Mouse (Mus musculus): ENCODE results near the gene Gnat1. TPM values are rescaled to one million over a fixed set of nuclear protein-coding genes. Genes with fewer than 3 reads are reported as not detected.
A peak's percentile ranks its signal among the peaks of the same experiment; 100 is the strongest.

Gnat1 gene
- under 1 TPM; 0.32 to 0.93 TPM for total RNA-seq (2021)

DNA sequence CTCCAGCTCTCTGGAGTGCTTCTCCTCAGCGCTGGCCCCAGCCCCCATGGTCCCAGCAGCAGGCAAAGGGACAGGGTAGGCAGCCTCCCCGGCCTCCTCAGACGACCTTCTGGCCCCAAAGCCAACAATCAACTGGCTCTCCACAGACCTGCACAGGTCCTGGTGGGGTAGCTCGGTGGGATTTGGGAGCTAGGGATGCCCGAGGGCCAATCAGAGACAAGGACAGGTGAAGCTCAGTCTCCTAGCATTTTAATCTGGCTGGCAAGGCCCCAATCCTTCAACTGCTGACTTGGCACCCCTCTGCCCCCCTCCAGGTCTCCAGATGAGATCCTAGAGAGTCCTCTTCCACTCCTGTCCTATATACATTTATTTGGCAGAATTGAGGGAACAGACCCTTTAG is at the start of gene Gnat1:
TSS of gene Gnat1 (minus strand) at position 212 of the 400 bp plus-strand sequence.
- intact Hi-C loops (cut with DNase I): loop anchor here (5.0 kb wide), 1 partner anchor 77 kb away; no protein-coding TSS in a partner anchor
- DNase-seq (ENCODE audit: extremely low spot score in 1 of 2, low spot score in 2 of 2): no peak

DNA sequence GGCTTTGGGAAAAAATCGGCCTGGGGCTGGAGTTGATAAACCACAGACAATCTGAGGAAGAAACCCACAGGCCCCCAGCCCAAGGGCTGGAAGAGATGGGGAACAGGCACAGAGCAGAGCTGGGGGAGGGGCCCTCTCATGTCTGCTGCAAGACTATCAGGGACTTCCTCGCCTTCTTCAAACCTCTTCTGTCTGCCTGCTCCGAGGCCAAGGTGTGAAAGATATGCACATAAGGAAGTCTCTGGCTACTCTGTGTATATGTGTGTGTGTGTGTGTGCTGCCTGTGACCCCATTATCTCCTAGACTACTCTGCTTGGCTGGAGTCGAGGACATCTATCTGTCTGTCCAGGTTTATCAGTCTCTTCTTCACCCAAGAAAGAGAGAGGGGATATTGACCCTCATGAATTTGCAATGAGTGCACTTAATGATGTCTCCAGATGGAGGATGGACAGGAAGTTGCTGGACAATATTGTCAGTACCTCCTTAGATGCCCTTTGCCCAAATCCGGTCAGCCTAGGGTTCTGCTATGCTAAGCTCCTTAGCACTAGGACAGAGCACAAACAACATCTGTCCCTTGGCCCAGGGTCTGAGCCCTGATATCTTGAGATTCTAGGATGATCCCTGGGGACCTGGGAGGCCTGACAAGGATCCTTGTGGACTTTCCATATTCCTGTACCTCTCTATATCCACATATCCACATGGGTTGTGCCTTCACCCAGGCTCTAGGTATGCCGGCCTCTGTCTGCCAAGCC is 49.6 kb upstream of the Gnat1 start:
- DNase-seq (ENCODE audit: extremely low spot score in 1 of 2, low spot score in 2 of 2): no peak
- intact Hi-C loops (cut with DNase I): no loop called here

DNA sequence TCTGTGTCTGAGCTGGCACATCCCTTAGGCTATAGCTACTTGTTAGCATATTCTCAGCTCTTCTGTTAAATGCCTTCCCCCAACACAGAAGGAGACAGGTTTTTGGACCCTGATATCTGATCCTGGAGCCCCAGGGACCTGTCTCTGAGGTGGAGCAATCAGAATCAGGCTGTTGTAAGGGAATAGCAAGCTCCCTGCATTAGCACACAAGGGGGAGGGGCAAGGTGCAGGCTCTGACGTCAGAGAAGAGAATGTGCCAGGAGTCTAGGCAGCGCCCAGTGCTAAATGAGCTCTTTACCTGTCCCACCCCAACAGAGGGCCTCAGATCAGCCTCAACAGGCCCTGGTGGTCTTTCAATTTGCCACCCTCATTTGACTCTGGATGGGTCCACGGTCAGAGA is 47.5 kb upstream of the Gnat1 start:
- DNase-seq (ENCODE audit: extremely low spot score in 1 of 2, low spot score in 2 of 2): no peak
- intact Hi-C loops (cut with DNase I): no loop called here

DNA sequence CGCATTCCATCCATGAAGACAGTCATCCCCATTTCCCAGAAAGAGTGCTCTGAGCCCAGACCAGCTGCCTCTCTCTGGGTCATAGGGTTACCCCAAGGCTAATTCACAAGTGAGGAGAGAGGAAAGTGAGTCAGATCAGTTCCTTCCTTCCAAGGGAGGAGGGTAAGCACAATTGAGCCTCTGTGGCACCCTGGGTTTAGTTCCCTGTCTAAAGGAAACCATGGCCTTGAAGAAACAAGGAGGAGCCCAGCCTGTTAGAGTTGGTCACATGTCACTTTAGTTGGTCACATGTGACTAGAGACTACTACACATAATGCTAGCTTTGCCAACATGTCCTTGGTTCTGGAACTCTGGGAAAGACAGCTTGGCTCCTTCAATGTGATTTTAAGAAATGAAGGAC is 45.3 kb upstream of the Gnat1 start:
- intact Hi-C loops (cut with DNase I): no loop called here
- no peak for DNase-seq (ENCODE audit: extremely low spot score in 1 of 2, low spot score in 2 of 2)

DNA sequence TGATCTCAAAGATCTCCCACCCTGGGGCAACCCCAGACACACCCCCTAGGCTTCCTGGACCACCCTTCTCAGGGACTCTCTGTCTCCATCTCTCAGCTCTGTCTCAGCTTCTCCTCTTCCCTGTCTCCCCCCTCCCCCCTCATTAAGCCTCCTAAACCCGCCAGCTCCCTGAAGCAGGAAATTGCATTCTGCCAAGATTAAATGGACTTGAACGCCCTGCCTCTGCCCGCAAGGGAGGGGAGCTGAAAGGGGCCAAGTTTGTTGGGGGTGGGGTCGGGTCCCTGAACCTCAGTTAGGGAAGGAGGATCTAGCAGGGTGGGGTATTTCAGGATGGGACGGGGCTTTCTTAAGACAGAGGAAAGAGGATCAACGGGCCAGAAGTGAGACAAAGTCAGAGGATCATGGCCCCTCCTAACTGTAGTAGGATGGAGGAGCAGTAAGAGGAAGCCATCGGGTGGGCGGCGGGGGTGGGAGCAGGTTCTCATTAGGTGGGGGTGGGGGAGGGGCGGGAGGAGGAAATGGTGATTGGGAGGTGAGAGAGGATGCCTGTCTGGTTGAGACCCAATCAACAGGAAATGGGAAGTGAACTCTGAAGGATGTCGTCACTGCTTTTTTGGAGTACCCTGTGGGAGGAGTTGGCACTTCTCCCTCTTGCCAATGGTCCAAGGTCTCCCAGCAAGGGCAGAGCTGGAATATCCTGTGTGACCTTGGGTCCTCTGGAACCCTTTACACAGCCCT is 44.5 kb upstream of the Gnat1 start:
- intact Hi-C loops (cut with DNase I): no loop called here
- DNase-seq (ENCODE audit: extremely low spot score in 1 of 2, low spot score in 2 of 2): no peak

DNA sequence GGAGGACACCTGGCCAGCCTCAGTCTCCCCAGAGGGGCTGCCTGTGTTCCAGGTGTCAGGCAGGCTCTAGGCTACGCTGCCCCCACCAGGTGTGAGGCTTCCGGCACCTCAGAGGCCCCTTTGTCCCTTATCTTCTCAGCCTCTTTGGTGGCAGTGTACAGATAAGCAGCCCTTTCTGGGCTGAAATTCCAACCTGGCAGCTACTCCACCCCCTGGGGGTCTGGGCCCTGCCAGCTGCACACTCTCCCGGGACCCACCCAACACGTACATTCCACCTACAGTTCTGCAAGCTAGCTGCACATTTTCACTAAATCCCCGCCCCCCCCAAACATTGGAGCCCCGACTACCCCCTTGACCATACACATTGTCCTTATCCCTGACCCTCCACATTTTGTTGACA is 43.8 kb upstream of the Gnat1 start:
- intact Hi-C loops (cut with DNase I): no loop called here
- no peak for DNase-seq (ENCODE audit: extremely low spot score in 1 of 2, low spot score in 2 of 2)

DNA sequence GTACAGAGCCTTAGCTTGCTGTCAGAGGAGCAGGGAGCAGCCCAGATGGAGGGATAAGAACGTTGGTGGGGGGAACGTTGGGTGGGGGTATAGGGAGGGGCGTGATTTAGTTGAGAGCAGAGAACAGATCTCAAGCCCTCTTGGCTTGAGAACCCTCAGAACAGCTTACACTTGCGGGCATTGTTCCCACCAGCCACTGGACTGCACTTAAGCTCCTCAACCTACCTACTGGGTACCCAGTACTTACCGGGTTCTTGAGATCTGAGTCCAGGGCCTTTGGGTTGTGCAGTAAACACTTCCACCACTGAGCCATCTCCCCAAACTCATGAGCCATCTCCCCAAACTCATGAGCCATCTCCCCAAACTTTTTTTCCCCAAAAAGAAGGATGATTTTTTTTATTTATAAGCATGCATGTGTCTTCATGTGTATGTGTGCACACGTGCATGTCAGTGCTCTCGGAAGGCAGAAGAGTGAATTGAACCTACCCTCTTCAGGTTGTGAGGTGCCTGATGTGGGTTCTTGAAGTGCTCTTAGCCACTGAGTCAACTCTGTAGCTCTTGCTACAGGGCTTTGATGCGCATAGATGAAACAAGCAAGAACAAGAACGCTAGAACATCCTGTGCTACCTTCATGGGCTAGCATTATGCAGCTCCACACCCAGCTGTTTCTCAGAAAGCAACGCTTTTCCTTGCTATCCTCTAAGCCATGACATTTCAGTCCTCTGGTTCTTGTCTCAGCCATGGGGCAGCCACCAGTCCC is 39.4 kb upstream of the Gnat1 start:
- intact Hi-C loops (cut with DNase I): no loop called here
- DNase-seq (ENCODE audit: extremely low spot score in 1 of 2, low spot score in 2 of 2): no peak

DNA sequence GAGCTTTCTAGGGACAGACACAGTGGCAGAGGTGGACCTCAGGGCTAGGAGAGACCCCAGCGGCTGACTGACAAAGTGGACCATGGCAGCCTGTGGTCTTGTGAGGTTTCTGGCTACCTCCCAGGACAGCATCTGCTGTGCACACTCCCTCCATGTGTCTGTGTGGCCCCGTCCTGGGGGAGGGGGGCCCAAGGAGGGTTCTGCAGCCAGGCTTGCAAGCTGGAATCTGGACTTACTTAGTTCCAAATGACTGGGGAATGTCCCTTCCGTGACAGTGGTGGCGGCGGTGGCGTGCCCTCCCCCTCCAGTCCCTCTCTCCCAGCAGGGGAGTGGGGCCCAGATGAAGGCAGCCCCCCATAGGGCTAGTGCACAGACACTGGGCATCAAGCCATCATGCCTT is 37.4 kb upstream of the Gnat1 start:
- peak in 1 of 2 experiments; percentile 67 for DNase-seq (ENCODE audit: extremely low spot score in 1 of 2, low spot score in 2 of 2)
- intact Hi-C loops (cut with DNase I): no loop called here

DNA sequence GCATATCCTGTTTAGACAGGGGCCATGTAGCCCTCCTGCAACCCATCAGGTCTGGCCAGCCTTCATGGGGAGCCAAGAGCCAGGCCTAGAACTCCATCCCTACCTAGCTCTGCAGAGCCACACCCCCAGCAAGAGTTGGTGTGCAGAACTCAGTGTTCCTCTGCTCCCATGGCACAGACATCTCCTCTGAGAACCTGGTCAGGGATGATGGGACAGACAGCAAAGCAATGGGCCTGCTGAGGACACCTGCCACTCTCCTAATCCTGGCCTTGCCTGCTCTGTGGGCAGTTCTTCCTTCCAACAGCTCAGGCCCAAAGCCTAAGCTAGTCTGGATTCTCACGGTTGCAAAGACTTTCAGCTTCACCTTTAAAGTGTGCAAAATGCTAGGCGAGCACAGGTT is 36.1 kb upstream of the Gnat1 start:
- no peak for DNase-seq (ENCODE audit: extremely low spot score in 1 of 2, low spot score in 2 of 2)
- intact Hi-C loops (cut with DNase I): no loop called here

DNA sequence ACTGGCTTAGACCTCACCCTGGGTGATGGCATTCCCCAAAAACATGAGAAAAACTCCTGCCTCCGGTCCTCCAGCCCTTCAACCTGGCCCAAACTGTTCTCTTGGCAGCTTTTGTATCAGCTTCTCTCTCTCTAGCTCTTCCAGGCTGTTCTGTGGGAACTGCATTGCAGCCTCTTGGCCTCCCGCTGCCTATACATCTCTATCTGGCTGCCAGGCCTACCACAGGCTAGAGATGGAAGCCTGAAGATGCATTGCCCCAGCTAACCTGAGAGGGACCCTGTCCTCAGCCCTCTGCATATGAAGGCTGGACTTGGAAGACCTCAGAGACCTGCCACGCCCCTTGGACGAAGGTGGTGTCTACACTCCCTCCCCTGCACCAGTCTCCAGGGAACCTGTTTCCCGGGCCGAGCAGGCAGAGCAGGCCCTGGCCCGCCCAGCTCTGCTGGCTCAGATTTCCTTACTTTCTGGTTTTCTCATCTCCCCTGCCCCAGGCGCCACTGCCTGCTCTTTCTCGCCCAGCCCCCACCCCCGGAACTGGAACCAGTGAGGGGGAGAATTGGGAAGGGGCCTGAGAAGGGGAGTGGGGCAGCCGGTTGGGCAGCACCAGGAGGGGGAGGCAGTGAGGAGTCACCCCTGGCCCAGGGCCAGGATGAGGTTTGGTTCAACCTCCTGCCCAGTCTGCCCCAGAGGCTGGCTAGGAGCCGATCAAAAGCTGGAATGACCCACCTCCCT is 34.9 kb upstream of the Gnat1 start:
- intact Hi-C loops (cut with DNase I): no loop called here
- DNase-seq (ENCODE audit: extremely low spot score in 1 of 2, low spot score in 2 of 2): peak in 1 of 2 experiments; percentile 60

DNA sequence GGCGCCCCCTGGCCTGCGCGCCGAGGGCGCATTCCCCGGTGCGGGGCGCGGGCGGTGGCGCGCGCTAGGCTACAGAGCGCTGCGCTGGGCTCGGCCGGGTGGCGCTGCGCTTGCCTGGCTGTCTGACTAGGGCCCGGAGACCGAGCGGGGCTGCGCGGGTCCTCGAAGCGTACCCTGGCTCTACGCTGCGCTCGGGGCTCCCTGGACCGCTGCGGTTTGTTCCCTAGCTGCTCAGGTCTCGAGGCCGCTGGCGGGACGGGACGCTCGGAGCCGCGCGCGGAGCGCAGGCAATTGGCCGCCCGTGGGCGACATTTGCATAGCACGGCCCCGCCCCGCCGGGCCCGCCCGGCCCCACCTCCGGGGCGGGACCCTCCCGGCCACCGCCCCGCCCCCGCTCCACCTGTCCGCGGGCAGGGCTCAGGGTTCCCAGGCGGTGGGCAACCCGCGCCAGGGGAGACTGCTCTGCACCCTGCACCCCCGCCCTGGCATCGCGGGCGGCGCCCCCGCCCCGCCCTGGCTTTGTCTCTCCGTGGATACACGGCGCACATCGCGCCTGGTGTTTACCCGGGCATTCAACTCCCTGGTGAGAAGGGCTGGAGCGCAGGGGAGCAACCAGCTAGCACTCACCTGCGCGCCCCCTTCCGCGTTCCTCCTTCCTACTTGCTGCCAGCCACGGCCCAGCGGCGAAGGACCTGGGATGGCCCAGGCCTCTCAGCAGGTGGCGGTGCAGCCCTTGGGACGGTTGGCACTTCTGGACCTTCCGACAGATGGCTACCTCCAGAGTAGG is 30.4 kb upstream of the Gnat1 start, which contains the start of gene Sema3f:
TSS of gene Sema3f (minus strand) at position 779 of the 787 bp plus-strand sequence.
- DNase-seq (ENCODE audit: extremely low spot score in 1 of 2, low spot score in 2 of 2): peak in 1 of 2 experiments; percentile 77
- intact Hi-C loops (cut with DNase I): no loop called here

DNA sequence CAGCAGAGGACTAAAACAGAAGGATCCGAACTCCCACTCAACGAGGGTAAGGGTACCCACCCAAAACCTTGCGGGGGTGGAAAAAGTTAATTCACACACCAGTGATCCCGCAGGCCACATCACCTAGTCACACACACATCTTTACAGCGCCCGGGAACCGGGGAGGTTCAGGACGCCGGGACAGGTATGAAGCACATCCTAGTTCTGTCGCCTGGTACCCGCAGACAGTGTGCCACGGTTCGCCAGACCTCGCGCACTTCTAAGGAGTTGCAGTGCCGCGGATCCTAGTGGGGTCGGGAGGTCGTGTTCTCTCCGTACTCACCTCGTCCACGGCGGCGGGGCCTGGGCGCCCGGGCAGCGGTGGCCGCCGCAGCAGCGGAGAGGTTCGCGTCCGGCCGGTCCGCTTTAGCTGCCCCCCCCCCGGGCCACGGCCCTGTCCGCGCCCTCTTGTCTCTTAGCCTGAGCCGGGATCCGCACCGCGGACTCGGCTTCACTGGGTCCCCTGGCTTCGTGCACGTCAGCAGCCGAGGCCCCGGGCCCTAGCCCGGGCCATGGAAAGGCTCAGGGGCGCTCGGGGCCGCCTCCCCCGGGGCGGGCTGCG is 29.7 kb upstream of the Gnat1 start:
- DNase-seq (ENCODE audit: extremely low spot score in 1 of 2, low spot score in 2 of 2): no peak
- intact Hi-C loops (cut with DNase I): no loop called here

DNA sequence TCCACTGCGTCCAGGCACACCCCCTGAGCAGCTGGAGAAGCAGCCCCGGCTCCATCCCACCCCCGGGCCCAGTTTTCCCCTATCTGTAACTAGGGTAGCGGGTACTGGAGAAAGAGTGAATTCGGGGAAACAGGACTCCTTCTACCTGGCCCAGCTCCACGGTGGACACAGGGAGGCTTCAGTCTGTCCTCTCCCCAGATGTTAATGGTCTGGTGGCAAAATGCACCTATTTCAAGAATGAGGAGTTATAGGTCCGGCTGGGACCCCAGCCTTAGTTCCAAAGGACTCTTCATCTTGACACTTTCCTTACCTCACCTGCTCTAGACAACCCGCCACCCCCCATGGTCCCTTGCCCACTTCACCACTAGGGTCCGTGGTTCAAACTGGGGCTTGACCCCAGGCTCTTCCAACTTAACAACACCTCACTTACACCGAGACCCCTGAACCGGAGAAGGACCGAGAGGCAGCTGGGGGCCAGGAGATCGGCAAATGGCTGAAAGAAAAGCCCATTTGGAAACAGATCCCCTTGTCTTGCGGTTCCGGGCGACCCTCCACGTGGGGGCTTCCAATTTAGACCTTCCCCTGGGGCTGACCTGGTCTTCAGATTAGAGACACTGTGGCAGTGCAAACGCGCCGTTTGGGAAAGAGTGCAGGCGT is 29.1 kb upstream of the Gnat1 start:
- intact Hi-C loops (cut with DNase I): no loop called here
- no peak for DNase-seq (ENCODE audit: extremely low spot score in 1 of 2, low spot score in 2 of 2)

DNA sequence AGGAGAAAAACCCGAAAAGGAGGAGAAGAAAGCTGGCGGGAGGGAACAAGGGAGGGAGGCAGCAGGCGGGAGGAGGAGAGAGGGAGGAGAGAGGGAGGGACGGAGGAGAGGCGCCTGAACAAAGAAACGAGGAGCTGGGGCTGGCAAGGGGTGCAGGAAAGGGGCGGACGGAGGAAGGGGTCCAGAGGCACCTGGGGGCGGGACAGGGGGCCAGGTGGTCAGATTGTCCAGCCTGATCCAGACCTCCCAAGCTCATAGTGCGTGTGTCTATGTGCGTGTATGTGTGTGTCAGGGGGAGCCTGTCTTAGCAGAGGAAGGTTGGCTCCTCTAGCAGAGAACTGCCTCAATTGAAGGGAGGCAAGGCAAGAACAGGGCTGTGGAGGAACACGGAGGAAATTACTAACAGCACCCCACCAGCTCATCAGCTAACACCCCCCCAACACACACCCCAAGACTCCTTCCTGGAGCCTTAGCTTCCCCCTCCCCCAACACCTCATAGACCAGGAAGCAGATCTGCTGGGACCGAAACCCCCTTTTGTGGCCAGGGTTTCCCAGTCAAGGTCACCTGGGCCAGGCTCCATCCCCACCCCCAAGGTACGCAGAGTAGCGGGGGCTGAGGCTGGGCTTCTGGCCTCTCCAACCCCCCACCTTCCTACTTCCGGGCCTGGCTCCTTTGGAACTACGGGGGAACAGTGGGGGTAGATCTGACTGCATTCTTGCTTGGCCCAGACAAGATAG is 28.4 kb upstream of the Gnat1 start:
- no peak for DNase-seq (ENCODE audit: extremely low spot score in 1 of 2, low spot score in 2 of 2)

DNA sequence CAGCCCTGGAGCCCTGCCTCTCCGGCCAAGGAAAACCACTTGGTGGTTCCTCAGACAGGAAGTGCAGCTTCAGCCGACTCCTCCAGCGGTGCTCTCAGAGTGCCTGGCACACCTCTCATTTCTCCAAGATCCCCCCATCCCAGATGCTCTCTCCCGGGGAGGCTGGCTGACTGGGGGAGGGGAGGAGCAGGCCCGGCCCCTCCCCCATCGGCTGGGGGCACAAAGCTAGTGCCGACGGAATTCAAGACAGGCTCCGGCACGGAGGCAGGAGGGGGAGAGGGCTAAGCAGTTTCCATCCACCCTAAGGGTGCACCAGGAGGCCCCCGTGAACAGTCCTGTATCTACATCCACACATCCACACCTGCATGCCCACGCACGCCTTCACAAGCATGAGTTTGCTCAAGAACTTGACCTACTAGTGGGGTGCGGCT is 27.3 kb upstream of the Gnat1 start:
- intact Hi-C loops (cut with DNase I): no loop called here

More for the DNA sequence above, 28.4 kb upstream of the Gnat1 start:
- intact Hi-C loops (cut with DNase I): no loop called here

DNA sequence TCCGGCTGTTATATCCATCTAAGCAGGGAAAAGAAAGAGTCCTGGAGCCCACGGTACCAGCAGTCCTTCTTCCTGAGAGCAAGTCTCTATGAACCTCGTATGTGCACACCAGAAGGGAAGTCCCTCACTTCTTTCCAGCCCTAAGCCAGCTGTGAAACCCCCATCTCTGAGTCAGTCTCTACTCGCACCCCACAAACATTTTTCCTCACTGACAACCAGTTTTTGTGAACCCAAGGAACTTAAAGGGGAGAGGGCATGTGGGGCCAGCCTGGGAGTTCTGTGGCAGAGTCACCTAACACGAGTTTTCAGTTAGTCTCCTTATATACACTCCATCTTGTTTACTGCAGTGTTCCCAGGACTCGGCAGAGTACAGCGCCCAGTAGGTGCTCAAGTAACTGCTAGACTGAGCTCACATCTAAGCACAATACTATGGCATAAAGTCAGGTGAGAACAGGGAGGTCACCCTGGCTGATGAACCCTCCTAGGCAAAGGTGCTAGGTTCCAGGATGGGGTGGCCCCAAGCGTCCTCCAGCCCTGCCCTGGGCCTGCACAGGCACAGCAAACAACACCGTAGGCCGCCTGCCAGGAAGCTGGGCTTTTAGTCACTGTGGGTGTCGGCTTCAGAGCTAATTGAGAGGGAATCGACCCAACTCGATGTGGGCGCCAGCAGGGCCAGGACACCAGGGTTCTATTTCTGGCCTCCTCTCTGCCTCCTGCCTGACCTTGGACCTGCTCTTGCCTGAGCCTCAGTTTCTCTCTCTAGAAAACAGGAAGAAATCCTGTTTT is 24.0 kb upstream of the Gnat1 start:
- intact Hi-C loops (cut with DNase I): loop anchor here (5.0 kb wide), 1 partner anchor 34 kb away; no protein-coding TSS in a partner anchor
- DNase-seq (ENCODE audit: extremely low spot score in 1 of 2, low spot score in 2 of 2): peak in 1 of 2 experiments; percentile 60

More for the DNA sequence above, 27.3 kb upstream of the Gnat1 start:
- DNase-seq (ENCODE audit: extremely low spot score in 1 of 2, low spot score in 2 of 2): no peak

Measured in left cerebral cortex, postnatal 10 days (tissue).